Mouse (Mus musculus): ENCODE data around the gene Fam71e2.

Gene Fam71e2

GRCm38 (mm10) chr7:4739544-4740275 is 31.4 kb downstream of the Fam71e2 start, which contains the start of gene Kmt5c:
TSS of gene Kmt5c (plus strand) at chr7:4740115.
- in situ Hi-C loops (cut with MboI, MseI): no loop called here

- in situ Hi-C loops (cut with MboI, MseI): no loop called here
These were observed 32.0 kb downstream of the Fam71e2 start for GRCm38 (mm10) chr7:4739041-4739543.

GRCm38 (mm10) chr7:4732968-4733392 is 38.1 kb downstream of the Fam71e2 start:
- in situ Hi-C loops (cut with MboI, MseI): no loop called here

- in situ Hi-C loops (cut with MboI, MseI): no loop called here
These were observed 40.0 kb downstream of the Fam71e2 start for GRCm38 (mm10) chr7:4731090-4731489.

- in situ Hi-C loops (cut with MboI, MseI): no loop called here
These were observed 45.9 kb downstream of the Fam71e2 start, which contains the start of gene Tmem150b for GRCm38 (mm10) chr7:4725169-4725568. TSS of gene Tmem150b (minus strand) at chr7:4725249.

- in situ Hi-C loops (cut with MboI, MseI): no loop called here
These were observed 46.7 kb downstream of the Fam71e2 start for GRCm38 (mm10) chr7:4724359-4724758.

GRCm38 (mm10) chr7:4723508-4723907 is 47.6 kb downstream of the Fam71e2 start:
- in situ Hi-C loops (cut with MboI, MseI): no loop called here

GRCm38 (mm10) chr7:4719276-4719675 is 51.8 kb downstream of the Fam71e2 start:
- in situ Hi-C loops (cut with MboI, MseI): loop anchor here (10.0 kb wide), 1 partner anchor 616 kb away; no protein-coding TSS in a partner anchor

- in situ Hi-C loops (cut with MboI, MseI): loop anchor here (10.0 kb wide), 1 partner anchor 618 kb away; no protein-coding TSS in a partner anchor
These were observed 54.1 kb downstream of the Fam71e2 start for GRCm38 (mm10) chr7:4716955-4717354.

DNA sequence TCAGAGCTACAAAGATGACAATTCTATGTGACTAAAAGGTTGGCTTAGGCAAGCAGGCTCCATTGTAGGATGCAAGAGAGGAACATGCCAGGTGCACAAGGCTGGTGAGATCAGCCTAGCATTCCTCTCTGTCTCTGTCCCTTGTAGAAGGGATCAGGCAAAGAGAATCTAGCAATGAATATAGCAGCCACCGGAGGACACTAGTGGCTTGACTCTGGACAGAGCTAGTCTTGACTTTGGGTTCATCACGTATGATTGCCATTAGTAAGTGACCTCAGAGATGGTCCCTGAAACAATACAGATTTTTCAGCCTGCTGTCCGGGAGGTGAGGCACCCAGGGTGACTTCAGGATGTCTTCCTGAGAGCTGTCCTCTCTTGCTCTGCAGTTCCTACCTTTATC is 58.5 kb downstream of the Fam71e2 start:
- in situ Hi-C loops (cut with MboI, MseI): loop anchor here (10.0 kb wide), 1 partner anchor 622 kb away; no protein-coding TSS in a partner anchor

GRCm38 (mm10) chr7:4705098-4705497 is 66.0 kb downstream of the Fam71e2 start:
- in situ Hi-C loops (cut with MboI, MseI): loop anchor here (10.0 kb wide), 1 partner anchor 230 kb away; no protein-coding TSS in a partner anchor

All from regulatory T cell (primary cell).